Mouse (Mus musculus): Measurements from ENCODE around the gene Frrs1. TPM values are rescaled to one million over a fixed set of nuclear protein-coding genes. Genes with fewer than 3 reads are reported as not detected.

The Frrs1 gene
- total RNA-seq, 4 experiments from 2014 or later = 2.3 to 4.7 (median 3.9) TPM

DNA sequence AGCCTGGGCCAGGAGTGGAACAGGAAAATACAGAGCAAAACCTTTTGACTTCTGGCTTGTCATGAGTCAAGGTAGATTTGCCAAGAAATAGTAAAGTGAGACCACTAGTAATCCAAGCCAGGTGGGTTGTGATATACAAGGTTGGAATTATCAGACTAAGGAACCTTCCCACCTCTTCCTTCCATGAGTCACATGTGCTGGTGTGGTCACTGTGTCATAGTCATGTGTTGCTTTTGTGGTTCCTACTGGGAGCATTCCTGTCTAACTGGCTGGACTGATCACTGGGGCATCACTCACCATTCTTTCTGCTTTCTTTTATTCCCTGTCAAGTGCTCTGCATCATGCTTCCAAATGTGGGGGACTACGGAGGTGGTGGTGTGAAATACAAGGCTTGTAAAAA is 11.2 kb upstream of the Frrs1 start:
- no peak for DNase-seq (ENCODE audit: low spot score)

DNA sequence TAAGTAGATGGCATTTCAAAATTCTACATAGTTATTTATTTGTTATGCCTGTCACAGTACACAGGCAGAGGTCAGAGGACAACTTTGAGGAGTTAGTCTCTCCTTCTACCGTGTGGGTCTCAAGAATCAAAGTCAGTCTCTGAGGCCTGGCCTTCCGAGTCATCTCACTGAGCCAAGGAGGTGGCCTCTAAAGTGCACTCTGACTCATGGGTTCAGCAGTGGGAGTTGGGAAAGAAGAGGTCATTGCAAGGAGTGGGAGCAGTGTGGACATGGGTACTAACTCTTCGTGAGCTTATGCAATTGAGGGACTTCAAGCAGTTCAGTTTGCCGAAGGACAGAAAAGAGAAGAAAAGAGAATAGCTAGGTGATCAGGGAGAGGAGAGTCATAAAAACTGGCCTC is 10.3 kb upstream of the Frrs1 start:
- DNase-seq (ENCODE audit: low spot score) = no peak

DNA sequence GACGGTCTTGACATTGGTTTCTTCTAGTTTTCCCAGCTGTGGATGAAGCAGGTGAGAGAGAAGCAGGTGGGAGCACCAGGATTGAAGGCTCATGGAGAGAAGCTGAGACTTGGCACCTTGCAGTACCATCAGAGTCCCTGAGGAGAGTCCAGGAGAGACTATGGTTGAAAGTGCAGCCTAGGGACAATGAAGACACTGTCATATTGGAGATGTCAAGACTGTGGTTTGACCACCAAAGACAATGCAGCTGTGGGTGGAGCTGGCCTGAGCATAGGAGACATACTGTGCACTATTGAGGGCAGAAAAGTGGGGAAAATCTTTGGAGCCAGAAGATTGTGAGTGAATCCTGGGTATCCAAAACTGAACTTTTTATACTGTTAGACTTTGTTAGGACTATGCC is 8.9 kb upstream of the Frrs1 start:
- no peak for DNase-seq (ENCODE audit: low spot score)

DNA sequence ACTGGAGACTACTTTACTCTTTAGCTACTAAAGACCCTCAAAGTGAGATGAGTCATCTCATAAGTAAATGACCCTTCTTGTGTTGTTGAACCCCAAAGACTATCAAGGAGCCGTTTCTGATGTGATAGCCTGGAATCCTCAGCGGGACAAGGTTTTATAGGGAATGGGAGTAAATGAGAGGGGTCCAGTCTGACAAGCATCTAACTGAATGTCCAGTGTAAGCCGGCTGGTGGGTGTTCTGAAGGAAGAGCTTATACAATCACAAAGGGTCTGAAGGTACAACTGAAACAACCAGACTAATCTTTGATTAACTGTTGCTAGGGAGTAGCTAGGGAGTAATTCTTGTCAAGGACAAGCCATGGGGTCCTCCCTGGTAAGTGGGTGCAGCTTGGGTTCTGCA is 6.8 kb upstream of the Frrs1 start:
- DNase-seq (ENCODE audit: low spot score) = no peak

DNA sequence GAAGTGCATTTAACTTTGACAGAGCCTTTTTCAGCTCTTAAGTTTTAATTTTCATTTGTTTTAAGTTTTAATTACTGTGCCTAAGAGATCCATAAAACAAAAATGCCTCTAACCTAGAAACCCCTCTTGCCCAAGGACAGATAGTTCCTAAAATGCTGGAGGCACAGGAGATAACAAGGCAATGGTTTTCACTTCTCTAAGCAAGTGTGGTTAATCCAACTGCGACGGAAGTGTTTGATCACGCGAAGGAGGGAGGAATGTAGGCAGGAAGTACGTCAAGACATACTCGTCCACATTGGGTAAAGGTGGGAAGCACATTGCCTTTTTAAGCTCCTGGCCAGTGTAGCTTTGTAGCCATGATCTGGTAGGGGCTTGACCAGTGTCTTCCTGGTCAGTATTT is 1.7 kb upstream of the Frrs1 start:
- DNase-seq (ENCODE audit: low spot score) = no peak

DNA sequence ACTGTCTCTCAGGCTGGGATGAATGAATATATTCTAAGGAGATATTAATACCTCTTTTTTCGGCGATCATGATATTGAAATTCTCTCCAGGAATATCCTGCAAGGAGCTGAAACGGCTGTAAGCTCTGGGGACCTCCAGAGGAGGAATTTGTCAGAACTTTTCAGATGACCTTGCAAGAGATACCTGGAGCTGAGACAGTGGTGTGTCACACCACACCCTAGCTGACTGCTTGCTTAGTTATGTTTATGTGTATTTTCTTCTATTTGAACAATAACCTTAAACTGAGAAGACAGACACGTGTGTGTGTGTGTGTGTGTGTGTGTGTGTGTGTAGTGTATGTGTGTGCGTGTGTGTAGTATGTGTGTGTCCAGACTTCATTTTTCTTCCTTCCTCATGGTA is 488 bp downstream of the Frrs1 start:
- DNase-seq (ENCODE audit: low spot score) = no peak

DNA sequence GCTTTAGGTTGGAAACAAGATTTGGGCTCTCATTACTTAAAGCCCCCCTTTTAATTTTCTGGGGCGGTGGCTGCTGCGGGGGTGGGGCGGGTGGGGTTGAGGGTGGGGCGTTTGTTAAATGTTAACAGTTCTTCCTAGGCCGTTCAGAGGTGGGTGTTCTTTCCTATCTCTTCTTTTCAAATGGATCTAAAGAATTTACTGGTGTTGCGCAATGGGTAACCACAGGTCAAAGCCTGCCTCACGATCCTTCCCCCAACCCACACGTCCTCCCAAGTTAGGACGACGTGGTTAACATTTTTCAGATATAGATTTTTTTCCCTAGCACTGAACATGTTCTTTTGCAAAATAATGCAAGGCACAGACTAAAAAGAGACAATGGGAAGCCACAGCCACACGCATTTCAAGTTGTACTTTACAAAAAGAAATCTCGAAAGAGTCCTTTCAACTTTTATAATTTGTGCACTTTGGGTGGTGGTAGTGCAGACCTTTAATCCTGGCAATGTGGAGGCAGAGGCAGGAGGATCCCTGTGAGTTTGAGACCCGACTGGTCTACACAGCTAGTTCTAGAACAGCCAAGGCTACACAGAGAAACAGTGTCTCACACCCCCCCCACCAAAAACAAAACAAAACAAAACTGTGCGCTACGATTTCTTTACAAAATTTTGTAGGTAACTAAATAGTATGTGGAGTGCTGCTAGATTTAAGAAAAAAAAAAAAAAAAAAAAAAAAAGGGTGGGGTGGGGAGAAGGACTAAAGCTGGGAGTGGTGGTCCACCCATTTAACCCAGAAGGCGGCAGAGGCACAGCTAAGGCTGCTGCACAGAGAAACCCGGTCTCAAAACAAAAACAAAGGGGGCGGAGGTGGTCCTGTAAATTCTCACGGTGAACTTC is 1.3 kb downstream of the Frrs1 start:
- no peak for DNase-seq (ENCODE audit: low spot score)

DNA sequence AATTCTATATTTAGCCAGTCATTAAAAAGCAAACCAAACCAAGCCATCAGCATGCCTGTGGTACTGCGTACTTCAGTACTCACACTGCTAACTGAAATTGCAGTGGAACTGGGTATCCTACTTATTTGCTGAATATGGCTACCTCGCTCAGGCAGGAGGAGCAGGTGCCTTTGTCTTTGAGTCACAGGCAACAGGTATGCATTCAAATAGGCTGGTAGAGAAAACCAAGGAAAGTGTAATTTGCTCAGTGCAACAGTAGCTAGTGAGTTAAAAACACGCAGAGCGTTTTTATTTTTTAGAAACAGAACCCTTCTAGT is 1.9 kb downstream of the Frrs1 start:
- DNase-seq (ENCODE audit: low spot score) = no peak

DNA sequence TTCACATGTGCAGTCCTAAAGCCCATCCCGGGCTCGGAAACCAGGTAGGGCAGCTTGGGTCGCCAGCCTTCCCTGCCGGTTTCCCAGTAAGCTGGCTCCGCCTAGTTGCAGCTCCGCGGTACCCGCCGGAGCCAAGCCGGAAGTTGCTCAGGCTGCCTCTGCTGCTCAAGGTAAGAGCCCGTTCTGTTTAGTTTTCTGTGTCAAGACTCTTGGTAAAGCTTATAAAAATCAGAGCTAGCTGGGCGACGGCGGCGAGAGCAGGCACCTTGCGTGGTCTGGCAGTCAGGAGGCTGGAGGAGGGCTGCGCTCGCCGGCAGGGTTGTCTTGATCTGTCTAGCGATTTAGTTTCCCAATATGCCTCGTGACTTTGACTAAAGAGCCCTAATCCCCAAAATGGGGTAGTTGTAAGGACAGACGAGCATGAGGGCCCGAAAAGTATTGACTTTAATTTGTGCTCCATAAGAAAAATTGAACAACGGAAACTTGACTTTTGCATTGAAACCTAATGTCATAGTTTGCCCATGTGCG is 2.3 kb downstream of the Frrs1 start:
- peak; percentile 35 for DNase-seq (ENCODE audit: low spot score)

DNA sequence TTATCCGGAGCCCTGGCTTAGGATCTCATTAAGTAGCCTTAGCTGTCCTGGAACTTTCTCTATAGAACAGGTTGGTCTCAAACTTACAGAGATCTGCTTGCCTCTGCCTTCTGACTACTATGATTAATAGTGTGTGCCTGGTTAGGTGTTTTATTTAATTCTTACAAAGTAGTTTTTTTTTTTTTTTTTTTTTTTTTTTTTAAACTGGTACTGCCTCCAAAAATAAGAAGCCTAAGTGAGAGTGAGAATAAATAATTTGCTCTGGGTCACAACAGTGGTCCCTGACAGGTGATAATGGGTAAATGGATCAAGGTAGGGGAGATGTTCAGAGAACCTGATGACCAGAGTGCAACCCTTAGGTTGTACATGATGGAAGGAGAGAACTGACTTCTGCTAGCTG is 3.4 kb downstream of the Frrs1 start:
- no peak for DNase-seq (ENCODE audit: low spot score)

DNA sequence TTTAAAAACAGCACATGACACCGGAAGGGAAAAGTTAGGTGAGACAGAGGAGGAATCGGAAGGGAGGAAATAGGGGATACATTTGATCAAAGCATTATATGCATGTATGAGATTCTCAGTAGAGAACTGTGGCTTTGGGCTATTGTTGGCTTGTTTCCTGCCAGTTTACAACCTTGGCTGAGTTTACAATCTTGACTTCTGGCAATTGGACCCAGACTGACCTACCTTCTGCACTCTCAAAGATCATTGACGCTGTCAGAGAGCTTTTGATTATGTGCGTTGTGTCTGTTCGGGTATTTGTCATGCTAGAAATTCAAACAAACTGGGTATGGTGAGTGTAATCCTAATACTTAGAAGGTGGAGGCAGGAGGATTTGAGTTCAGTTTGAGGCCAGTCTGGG is 5.2 kb downstream of the Frrs1 start:
- DNase-seq (ENCODE audit: low spot score) = no peak

DNA sequence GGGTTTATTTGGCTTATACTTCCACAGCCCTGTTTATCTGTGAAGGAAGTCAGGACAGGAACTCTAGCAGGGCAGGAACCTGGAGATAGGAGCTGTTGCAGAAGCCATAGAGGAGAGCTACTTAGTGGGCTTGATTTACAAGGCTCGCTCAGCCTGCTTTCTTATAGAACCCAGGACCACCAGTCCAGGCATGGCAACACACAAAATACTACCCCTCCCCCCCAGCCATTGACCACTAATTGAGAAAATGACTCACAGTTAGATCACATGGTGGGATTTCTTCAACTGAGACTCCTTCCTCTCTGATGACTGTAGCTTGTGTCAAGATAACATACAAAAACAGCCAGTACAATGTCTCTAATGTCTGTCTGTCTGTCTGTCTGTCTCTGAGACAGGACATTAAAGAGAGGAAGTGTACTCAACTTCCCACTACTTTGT is 6.0 kb downstream of the Frrs1 start:
- no peak for DNase-seq (ENCODE audit: low spot score)

DNA sequence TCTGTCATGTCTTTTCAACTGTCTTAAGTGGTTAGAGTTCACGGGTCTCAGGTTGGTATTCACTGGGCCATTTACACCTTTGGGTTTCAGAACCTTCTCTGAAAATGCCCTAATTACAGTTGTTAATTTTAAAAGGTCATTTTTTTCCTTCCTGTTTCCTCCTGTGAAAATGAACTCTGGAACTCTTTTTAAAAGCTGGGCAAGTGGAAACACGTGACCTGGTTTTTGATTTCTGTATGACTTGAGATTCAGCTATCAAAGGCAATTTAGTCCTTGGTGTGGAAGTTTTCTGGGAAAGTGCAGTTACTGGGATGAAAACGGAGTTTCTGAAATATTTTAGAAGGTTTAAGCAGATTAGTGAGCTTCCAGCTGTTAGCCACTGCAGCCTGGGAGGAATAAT is 11.1 kb downstream of the Frrs1 start:
- no peak for DNase-seq (ENCODE audit: low spot score)

DNA sequence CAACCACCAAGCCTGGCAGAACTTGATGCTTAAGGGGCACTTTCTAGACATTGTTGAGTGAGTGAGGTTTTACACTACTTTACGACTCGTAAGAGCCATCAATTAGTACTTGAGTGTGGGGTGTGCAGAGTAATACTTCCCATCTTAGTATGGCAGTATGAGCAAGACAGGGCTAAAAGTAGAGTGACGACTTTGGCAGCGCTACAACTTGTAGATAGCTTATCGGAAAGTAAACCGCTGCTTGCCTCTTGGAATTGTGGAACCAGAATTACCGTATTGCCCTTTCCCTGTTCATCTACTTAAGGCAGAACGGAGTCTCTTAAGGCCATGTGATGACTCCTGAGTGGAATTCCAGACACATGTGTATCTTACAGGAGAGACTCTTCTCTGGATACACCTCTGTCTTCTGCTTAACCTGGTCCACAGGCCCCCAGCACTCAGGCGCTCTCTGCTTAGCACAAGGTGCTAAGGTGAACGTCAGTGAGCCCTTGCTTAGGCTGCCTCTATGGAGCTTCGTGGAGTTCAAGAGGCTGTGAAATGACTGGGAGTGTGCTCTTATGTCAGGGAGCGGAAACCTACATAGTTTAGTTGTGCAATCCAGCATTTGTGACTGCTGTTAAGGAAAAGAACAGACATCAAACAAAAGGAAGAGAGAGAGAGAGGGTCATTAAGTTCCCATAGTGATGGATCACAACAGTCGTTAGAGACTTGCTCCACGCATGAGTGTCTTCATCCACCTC is 23.1 kb downstream of the Frrs1 start:
- no peak for DNase-seq (ENCODE audit: low spot score)

DNA sequence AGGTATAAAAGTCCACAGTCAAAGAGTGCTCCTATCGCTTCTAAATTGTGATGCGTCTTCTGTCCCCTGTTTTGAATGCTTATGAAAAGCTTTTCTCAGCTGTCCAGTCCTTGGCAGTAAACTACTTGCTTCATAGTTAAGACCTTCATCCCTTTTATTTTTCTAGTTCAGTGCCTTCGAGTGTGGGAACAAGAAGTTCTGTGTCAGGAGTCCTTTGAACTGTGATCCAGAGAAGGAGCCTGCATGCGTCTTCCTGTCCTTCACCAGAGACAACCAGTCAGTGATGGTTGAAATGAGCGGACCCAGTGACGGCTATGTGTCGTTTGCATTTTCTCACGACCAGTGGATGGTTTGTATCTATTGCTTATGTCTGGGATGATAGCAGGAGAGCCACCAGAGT is 25.7 kb downstream of the Frrs1 start:
- no peak for DNase-seq (ENCODE audit: low spot score)

DNA sequence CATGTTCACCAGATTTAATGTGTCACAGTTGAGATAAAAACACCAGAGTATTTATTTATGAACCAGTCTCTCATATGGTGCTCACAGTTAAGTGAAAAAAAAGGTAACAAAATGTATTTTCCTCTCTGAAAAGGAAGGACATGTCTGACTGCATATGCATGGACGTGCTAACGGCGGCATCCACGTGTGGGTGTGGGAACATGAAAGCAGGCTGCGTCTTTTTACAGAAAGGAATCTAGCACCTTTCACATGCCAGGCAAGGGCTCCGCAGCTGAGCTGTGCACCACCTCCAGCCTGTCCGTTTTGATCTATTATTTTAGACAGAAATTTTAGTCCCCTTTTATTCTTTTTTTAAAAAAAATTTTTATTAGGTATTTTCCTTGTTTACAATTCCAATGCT is 30.1 kb downstream of the Frrs1 start:
- no peak for DNase-seq (ENCODE audit: low spot score)

DNA sequence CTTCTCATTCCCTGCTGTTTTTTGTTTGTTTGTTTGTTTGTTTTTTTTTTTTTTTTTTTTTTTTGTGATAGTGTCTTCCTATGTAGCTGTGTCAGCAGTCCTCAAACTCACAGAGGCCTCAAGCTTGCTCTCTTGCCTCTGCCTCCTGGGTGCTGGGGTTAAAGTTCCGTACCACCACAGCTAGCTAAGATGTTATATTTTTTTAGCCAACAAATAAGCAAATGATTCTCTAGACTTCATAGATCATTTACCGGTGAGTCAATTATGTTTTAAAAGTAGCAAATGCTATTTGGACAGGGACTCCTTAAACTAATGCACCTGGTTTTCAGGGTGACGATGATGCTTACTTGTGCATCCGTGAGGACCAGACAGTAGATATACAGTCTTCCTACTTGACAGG is 31.3 kb downstream of the Frrs1 start:
- DNase-seq (ENCODE audit: low spot score) = no peak

DNA sequence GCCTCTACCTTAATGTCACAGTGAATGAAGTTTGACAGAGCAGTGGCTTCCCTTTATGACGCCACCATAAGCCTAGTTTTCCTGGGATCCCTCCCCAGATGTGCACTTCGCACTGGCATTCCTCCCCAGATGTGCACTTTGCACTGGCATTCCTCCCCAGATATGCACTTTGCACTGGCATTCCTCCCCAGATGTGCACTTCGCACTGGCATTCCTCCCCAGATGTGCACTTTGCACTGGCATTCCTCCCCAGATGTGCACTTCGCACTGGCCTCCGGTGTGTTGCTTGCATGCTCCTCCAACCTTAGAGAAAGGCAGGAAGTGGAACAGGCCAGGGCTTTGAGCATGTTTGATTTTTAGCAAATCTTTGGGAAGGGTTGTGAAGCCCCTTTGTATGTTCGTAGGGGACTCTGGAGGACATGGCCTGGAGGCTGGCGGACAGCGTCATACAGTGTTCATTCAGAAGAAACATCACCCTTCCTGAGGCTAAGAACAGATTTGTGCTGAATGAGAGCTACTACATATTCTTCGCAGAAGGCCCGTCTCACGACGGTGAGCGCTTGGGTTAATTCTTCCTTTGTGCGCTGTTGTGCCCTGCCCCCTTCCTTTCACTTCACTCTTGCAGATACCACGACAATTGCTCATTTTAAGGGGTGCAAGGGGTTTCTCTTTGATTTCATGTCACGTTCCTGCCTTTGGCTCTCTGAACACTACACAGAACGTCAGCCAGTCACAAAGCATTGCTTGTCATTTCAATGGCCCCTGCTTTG is 32.4 kb downstream of the Frrs1 start:
- DNase-seq (ENCODE audit: low spot score) = no peak

DNA sequence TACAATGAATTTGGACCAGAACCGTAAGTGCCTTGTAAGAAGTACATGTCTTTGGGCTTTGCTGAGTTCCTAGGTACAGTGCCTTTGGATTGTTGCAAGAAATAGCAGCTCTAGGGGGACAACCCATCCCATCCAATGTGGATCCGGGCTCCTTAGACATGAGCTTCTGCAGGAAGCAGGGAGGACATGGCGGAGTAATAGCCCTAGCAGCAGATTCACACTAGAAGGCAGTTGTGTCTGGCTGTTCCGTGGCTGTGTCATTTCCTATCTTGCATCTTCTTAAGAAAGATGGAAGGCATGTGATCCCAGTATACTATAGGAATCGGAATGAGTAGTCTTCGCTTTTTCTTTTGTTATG is 32.9 kb downstream of the Frrs1 start:
- no peak for DNase-seq (ENCODE audit: low spot score)

DNA sequence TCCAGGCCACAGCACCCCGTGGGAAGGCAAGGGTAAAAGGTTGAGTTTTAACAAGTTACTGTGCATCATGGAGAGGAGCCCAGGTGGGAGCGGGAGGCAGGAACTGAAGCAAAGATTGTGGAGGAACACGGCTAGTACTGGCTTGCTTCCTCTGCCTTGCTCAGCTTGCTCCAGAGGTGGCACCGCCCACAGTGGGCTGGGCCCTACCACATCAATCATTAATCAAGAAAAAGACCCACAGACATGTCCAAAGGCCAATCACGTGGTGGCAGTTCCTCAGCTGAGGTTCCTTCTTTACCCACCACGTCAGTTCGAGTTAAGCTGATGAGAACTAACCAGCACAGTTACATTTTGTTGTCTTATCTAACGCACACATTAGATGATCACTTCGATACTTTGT is 33.6 kb downstream of the Frrs1 start:
- no peak for DNase-seq (ENCODE audit: low spot score)

DNA sequence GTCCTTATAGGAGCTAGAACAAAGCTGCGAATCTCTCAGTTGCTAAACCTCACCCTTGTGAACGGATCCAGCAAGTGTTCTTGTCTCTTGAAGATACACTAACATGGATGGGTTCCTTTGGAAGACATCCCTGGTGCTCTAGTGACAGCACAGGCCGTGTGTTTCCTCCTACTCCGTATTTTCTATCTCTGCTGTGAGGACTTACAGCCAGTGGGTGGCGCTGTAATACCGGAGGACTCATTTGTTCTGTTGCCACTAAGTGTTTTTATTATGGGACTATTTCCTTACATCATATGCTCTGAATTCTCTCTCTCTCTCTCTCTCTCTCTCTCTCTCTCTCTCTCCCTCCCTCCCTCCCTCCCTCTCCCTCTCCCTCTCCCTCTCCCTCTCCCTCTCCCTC is 44.9 kb downstream of the Frrs1 start:
- DNase-seq (ENCODE audit: low spot score) = peak; percentile 74

DNA sequence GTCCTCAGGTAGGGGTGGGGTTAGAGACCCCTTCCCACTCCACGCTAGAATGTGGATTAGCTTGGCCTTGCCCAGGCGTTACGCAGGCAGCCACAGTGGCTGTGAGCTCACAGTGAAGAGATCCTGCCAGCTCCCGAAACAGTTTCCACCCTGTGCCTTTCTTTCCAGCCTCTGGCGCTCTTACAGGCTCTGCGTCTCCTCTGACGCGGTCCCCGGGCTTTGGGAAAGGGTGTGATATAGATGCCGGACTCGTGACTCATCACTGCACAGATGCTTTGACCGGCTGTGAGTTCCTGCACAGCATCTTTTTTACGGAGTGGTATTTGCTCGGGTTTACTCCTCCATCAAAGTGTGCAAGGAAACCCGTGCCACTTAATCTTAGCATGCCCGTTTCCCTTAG is 46.6 kb downstream of the Frrs1 start:
- DNase-seq (ENCODE audit: low spot score) = peak; percentile 48
